Mouse (Mus musculus): ENCODE measurements around the gene Smyd5.

- TF ChIP-seq GATA1 (IDR thresholded peaks at IDR 0.05; ENCODE audit: low read length) (no peak), TAL1 (IDR thresholded peaks at IDR 0.05; ENCODE audit: low read length) (no peak)
These were observed 33.6 kb downstream of the Smyd5 start for GRCm38 (mm10) chr6:85465381-85465780.
